Mouse (Mus musculus) left cerebral cortex, adult 8-10 months (tissue): ENCODE data around the gene Ap4s1. TPM values are rescaled to one million over a fixed set of nuclear protein-coding genes. Genes with fewer than 3 reads are reported as not detected.
A peak's percentile ranks its signal among the peaks of the same experiment; 100 is the strongest.
"Not testable (repeated sequence)": the region's sequence is repeated elsewhere in the genome, so short reads cannot be mapped to it uniquely, and the experiment has no call there.

Experiments used
- DNase-seq, 2 experiments: peaks; one replicate each; pipeline ENCODE4 v3.0.0; 2022; ENCODE audit warnings: low spot score in 2 of 2
- total RNA-seq, 4 experiments: library from RNA; stranded (reverse); gene quantifications; 2 replicates each; pipeline ENCODE4 v1.2.4; 2022

The Ap4s1 gene
- total RNA-seq = 10 to 100 TPM; 58.0 to 65.7 (median 61.2) TPM

- DNase-seq = peak; percentile 57 to 66
Observed at GRCm38 (mm10) chr12:51690893-51691844, at the start of gene Ap4s1. Gene Ap4s1, plus strand, starts transcription at chr12:51691033.

- no peak for DNase-seq
Observed at GRCm38 (mm10) chr12:51641871-51642270, 49.0 kb upstream of the Ap4s1 start.

- DNase-seq = not testable (repeated sequence)
Observed at GRCm38 (mm10) chr12:51649401-51649800, 41.4 kb upstream of the Ap4s1 start.

GRCm38 (mm10) chr12:51655944-51656465, 34.8 kb upstream of the Ap4s1 start:
- DNase-seq = no peak

- DNase-seq = no peak
Observed at GRCm38 (mm10) chr12:51663011-51663410, 27.8 kb upstream of the Ap4s1 start.

- no peak for DNase-seq
Observed at GRCm38 (mm10) chr12:51663908-51664307, 26.9 kb upstream of the Ap4s1 start.

- DNase-seq = no peak
Observed at GRCm38 (mm10) chr12:51666708-51667430, 24.0 kb upstream of the Ap4s1 start.

- no peak for DNase-seq
Observed at GRCm38 (mm10) chr12:51671231-51671891, 19.5 kb upstream of the Ap4s1 start.

- DNase-seq = no peak
Observed at GRCm38 (mm10) chr12:51673270-51673669, 17.6 kb upstream of the Ap4s1 start.

- no peak for DNase-seq
Observed at GRCm38 (mm10) chr12:51676442-51676841, 14.4 kb upstream of the Ap4s1 start.

GRCm38 (mm10) chr12:51678844-51679243, 12.0 kb upstream of the Ap4s1 start:
- DNase-seq = no peak

- DNase-seq = no peak
Observed at GRCm38 (mm10) chr12:51688546-51688945, 2.3 kb upstream of the Ap4s1 start.

- peak; percentile 83 to 97 for DNase-seq
Observed at GRCm38 (mm10) chr12:51691845-51692632, 1.2 kb downstream of the Ap4s1 start, which contains the start of gene Strn3. Gene Strn3, minus strand, starts transcription at chr12:51691897.

- not testable (repeated sequence) for DNase-seq
Observed at GRCm38 (mm10) chr12:51692870-51693269, 2.0 kb downstream of the Ap4s1 start.

- DNase-seq = no peak
Observed at GRCm38 (mm10) chr12:51693419-51693818, 2.6 kb downstream of the Ap4s1 start.

GRCm38 (mm10) chr12:51694096-51694495, 3.3 kb downstream of the Ap4s1 start:
- no peak for DNase-seq

GRCm38 (mm10) chr12:51694966-51695365, 4.1 kb downstream of the Ap4s1 start:
- no peak for DNase-seq

GRCm38 (mm10) chr12:51696157-51696556, 5.3 kb downstream of the Ap4s1 start:
- no peak for DNase-seq

GRCm38 (mm10) chr12:51699623-51700393, 9.0 kb downstream of the Ap4s1 start:
- DNase-seq = no peak

GRCm38 (mm10) chr12:51701723-51702122, 10.9 kb downstream of the Ap4s1 start:
- no peak for DNase-seq
